Mouse (Mus musculus): ENCODE results near the gene Git2. TPM values are rescaled to one million over a fixed set of nuclear protein-coding genes. Genes with fewer than 3 reads are reported as not detected.

Gene Git2
- polyA plus RNA-seq, 1 experiment from 2014 or later: 53.1 TPM

GRCm38 (mm10) chr5:114728160-114728559 is 47.2 kb downstream of the Git2 start:
- Histone ChIP-seq H3K36me3 (ENCODE audit: control insufficient read depth, insufficient read depth, low read length) (peaks cover 51% of the 10 kb centered on the region), H3K4me3 (ENCODE audit: low read depth, low read length) (no peak overlapping the region), H3K4me2 (ENCODE audit: low read depth, low read length) (no peak overlapping the region), H3K27me3 (ENCODE audit: control insufficient read depth, insufficient read depth, low read length) (no peaks in the 10 kb centered on the region), H3K9me3 (ENCODE audit: control insufficient read depth, low read length) (no peaks in the 10 kb centered on the region), H3K9ac (replicated peaks; ENCODE audit: low read depth, low read length) (no peak overlapping the region), H3K4me1 (ENCODE audit: control insufficient read depth, insufficient read depth, low read length) (no peaks in the 10 kb centered on the region), H3K27ac (ENCODE audit: low read depth, low read length) (no peak overlapping the region; the same call in 1 of the 2 replicates)
- 92% methylated on average over 10 of the region's 10 CpGs for WGBS
- no peak for ATAC-seq (ENCODE audit: low read depth)

GRCm38 (mm10) chr5:114722846-114723245 is 52.5 kb downstream of the Git2 start:
- peaks cover 46% of the 10 kb centered on the region for H3K36me3 ChIP-seq (ENCODE audit: control insufficient read depth, insufficient read depth, low read length)
- ATAC-seq (ENCODE audit: low read depth): no peak
- no peak overlapping the region for H3K9ac ChIP-seq (replicated peaks; ENCODE audit: low read depth, low read length)
- H3K9me3 ChIP-seq (ENCODE audit: control insufficient read depth, low read length): no peaks in the 10 kb centered on the region
- 89% methylated on average over 13 of the region's 13 CpGs for WGBS
- no peaks in the 10 kb centered on the region for H3K27me3 ChIP-seq (ENCODE audit: control insufficient read depth, insufficient read depth, low read length)
- H3K4me1 ChIP-seq (ENCODE audit: control insufficient read depth, insufficient read depth, low read length): no peaks in the 10 kb centered on the region
- no peak overlapping the region for H3K4me2 ChIP-seq (ENCODE audit: low read depth, low read length)
- no peak overlapping the region for H3K27ac ChIP-seq (ENCODE audit: low read depth, low read length)
- no peak overlapping the region for H3K4me3 ChIP-seq (ENCODE audit: low read depth, low read length)

GRCm38 (mm10) chr5:114721969-114722368 is 53.3 kb downstream of the Git2 start:
- Histone ChIP-seq H3K9ac (replicated peaks; ENCODE audit: low read depth, low read length) (no peak overlapping the region), H3K27me3 (ENCODE audit: control insufficient read depth, insufficient read depth, low read length) (no peaks in the 10 kb centered on the region), H3K27ac (ENCODE audit: low read depth, low read length) (no peak overlapping the region), H3K9me3 (ENCODE audit: control insufficient read depth, low read length) (no peaks in the 10 kb centered on the region), H3K4me1 (ENCODE audit: control insufficient read depth, insufficient read depth, low read length) (no peaks in the 10 kb centered on the region), H3K4me2 (ENCODE audit: low read depth, low read length) (no peak overlapping the region), H3K4me3 (ENCODE audit: low read depth, low read length) (no peak overlapping the region), H3K36me3 (ENCODE audit: control insufficient read depth, insufficient read depth, low read length) (peaks cover 47% of the 10 kb centered on the region)
- ATAC-seq (ENCODE audit: low read depth): no peak
- 93% methylated on average over 10 of the region's 10 CpGs for WGBS

- no peaks in the 10 kb centered on the region for H3K9me3 ChIP-seq (ENCODE audit: control insufficient read depth, low read length)
- no peak overlapping the region for H3K4me3 ChIP-seq (ENCODE audit: low read depth, low read length)
- 57% methylated on average over 11 of the region's 11 CpGs for WGBS
- no peak overlapping the region for H3K27ac ChIP-seq (ENCODE audit: low read depth, low read length)
- peaks cover 55% of the 10 kb centered on the region for H3K36me3 ChIP-seq (ENCODE audit: control insufficient read depth, insufficient read depth, low read length)
- no peak for ATAC-seq (ENCODE audit: low read depth)
- H3K27me3 ChIP-seq (ENCODE audit: control insufficient read depth, insufficient read depth, low read length): no peaks in the 10 kb centered on the region
- H3K4me2 ChIP-seq (ENCODE audit: low read depth, low read length): no peak overlapping the region
- no peaks in the 10 kb centered on the region for H3K4me1 ChIP-seq (ENCODE audit: control insufficient read depth, insufficient read depth, low read length)
- no peak overlapping the region for H3K9ac ChIP-seq (replicated peaks; ENCODE audit: low read depth, low read length)
Measured at GRCm38 (mm10) chr5:114720784-114721183, 54.5 kb downstream of the Git2 start.

GRCm38 (mm10) chr5:114719928-114720270 is 55.4 kb downstream of the Git2 start:
- H3K27ac ChIP-seq (ENCODE audit: low read depth, low read length): no peak overlapping the region
- H3K9ac ChIP-seq (replicated peaks; ENCODE audit: low read depth, low read length): no peak overlapping the region
- H3K36me3 ChIP-seq (ENCODE audit: control insufficient read depth, insufficient read depth, low read length): peaks cover 58% of the 10 kb centered on the region
- over 99% methylated on average over 6 of the region's 6 CpGs for WGBS
- no peaks in the 10 kb centered on the region for H3K4me1 ChIP-seq (ENCODE audit: control insufficient read depth, insufficient read depth, low read length)
- H3K4me3 ChIP-seq (ENCODE audit: low read depth, low read length): no peak overlapping the region
- no peak overlapping the region for H3K4me2 ChIP-seq (ENCODE audit: low read depth, low read length)
- no peaks in the 10 kb centered on the region for H3K27me3 ChIP-seq (ENCODE audit: control insufficient read depth, insufficient read depth, low read length)
- H3K9me3 ChIP-seq (ENCODE audit: control insufficient read depth, low read length): no peaks in the 10 kb centered on the region
- no peak for ATAC-seq (ENCODE audit: low read depth)

- H3K27ac ChIP-seq (ENCODE audit: low read depth, low read length): no peak overlapping the region
- 88% methylated on average over 20 of the region's 20 CpGs for WGBS
- H3K9ac ChIP-seq (replicated peaks; ENCODE audit: low read depth, low read length): no peak overlapping the region
- no peak overlapping the region for H3K4me3 ChIP-seq (ENCODE audit: low read depth, low read length)
- H3K27me3 ChIP-seq (ENCODE audit: control insufficient read depth, insufficient read depth, low read length): no peaks in the 10 kb centered on the region
- H3K9me3 ChIP-seq (ENCODE audit: control insufficient read depth, low read length): no peaks in the 10 kb centered on the region
- ATAC-seq (ENCODE audit: low read depth): no peak
- H3K4me2 ChIP-seq (ENCODE audit: low read depth, low read length): no peak overlapping the region
- H3K4me1 ChIP-seq (ENCODE audit: control insufficient read depth, insufficient read depth, low read length): no peaks in the 10 kb centered on the region
- peaks cover 64% of the 10 kb centered on the region for H3K36me3 ChIP-seq (ENCODE audit: control insufficient read depth, insufficient read depth, low read length)
Measured at GRCm38 (mm10) chr5:114719003-114719927, 56.1 kb downstream of the Git2 start.

- Histone ChIP-seq H3K27ac (ENCODE audit: low read depth, low read length) (no peak overlapping the region), H3K9me3 (ENCODE audit: control insufficient read depth, low read length) (no peaks in the 10 kb centered on the region), H3K9ac (replicated peaks; ENCODE audit: low read depth, low read length) (no peak overlapping the region), H3K27me3 (ENCODE audit: control insufficient read depth, insufficient read depth, low read length) (no peaks in the 10 kb centered on the region), H3K4me3 (ENCODE audit: low read depth, low read length) (no peak overlapping the region), H3K4me2 (ENCODE audit: low read depth, low read length) (no peak overlapping the region), H3K36me3 (ENCODE audit: control insufficient read depth, insufficient read depth, low read length) (peaks cover 71% of the 10 kb centered on the region), H3K4me1 (ENCODE audit: control insufficient read depth, insufficient read depth, low read length) (no peaks in the 10 kb centered on the region)
- 84% methylated on average over 13 of the region's 13 CpGs for WGBS
- ATAC-seq (ENCODE audit: low read depth): no peak
Measured at GRCm38 (mm10) chr5:114718483-114718882, 56.8 kb downstream of the Git2 start.

- no peaks in the 10 kb centered on the region for H3K27me3 ChIP-seq (ENCODE audit: control insufficient read depth, insufficient read depth, low read length)
- H3K9me3 ChIP-seq (ENCODE audit: control insufficient read depth, low read length): no peaks in the 10 kb centered on the region
- H3K4me2 ChIP-seq (ENCODE audit: low read depth, low read length): no peak overlapping the region
- 94% methylated on average over 8 of the region's 8 CpGs for WGBS
- ATAC-seq (ENCODE audit: low read depth): no peak
- no peak overlapping the region for H3K4me3 ChIP-seq (ENCODE audit: low read depth, low read length)
- peaks cover 74% of the 10 kb centered on the region for H3K36me3 ChIP-seq (ENCODE audit: control insufficient read depth, insufficient read depth, low read length)
- no peak overlapping the region for H3K27ac ChIP-seq (ENCODE audit: low read depth, low read length)
- no peak overlapping the region for H3K9ac ChIP-seq (replicated peaks; ENCODE audit: low read depth, low read length)
- no peaks in the 10 kb centered on the region for H3K4me1 ChIP-seq (ENCODE audit: control insufficient read depth, insufficient read depth, low read length)
Measured at GRCm38 (mm10) chr5:114717937-114718336, 57.4 kb downstream of the Git2 start.

GRCm38 (mm10) chr5:114717292-114717691 is 58.0 kb downstream of the Git2 start:
- Histone ChIP-seq H3K9me3 (ENCODE audit: control insufficient read depth, low read length) (no peaks in the 10 kb centered on the region), H3K4me3 (ENCODE audit: low read depth, low read length) (no peak overlapping the region), H3K36me3 (ENCODE audit: control insufficient read depth, insufficient read depth, low read length) (peaks cover 74% of the 10 kb centered on the region), H3K27ac (ENCODE audit: low read depth, low read length) (no peak overlapping the region), H3K9ac (replicated peaks; ENCODE audit: low read depth, low read length) (no peak overlapping the region), H3K27me3 (ENCODE audit: control insufficient read depth, insufficient read depth, low read length) (no peaks in the 10 kb centered on the region), H3K4me2 (ENCODE audit: low read depth, low read length) (no peak overlapping the region), H3K4me1 (ENCODE audit: control insufficient read depth, insufficient read depth, low read length) (no peaks in the 10 kb centered on the region)
- WGBS: 90% methylated on average over 12 of the region's 12 CpGs
- no peak for ATAC-seq (ENCODE audit: low read depth)

Data from neural tube, embryonic 14.5 days (tissue).